Mouse (Mus musculus): ENCODE data around the gene Vps8.

- no peak for TF ChIP-seq CEBPB (IDR thresholded peaks at IDR 0.05; ENCODE audit: low read depth)
- TF ChIP-seq CTCF (IDR thresholded peaks at IDR 0.05; ENCODE audit: control insufficient read depth, insufficient read depth, insufficient read length), result no peak
- no peak for TF ChIP-seq MYOG (IDR thresholded peaks at IDR 0.05; ENCODE audit: control insufficient read depth, extremely low read depth, insufficient read length)
- TF ChIP-seq USF1 (IDR thresholded peaks at IDR 0.05; ENCODE audit: low read depth), result no peak
Measured at GRCm38 (mm10) chr16:21385926-21386881, 36.7 kb upstream of the Vps8 start.

All from C2C12 (cell line).